Mouse (Mus musculus): ENCODE data around the gene Depdc1a. TPM values are rescaled to one million over a fixed set of nuclear protein-coding genes. Genes with fewer than 3 reads are reported as not detected.
A peak's percentile ranks its signal among the peaks of the same experiment; 100 is the strongest.
"Not testable (repeated sequence)": the region's sequence is repeated elsewhere in the genome, so short reads cannot be mapped to it uniquely, and the experiment has no call there.

Gene Depdc1a
- total RNA-seq (2021) = not detected
- long read RNA-seq, experiment 1 = 0 reads
- long read RNA-seq, experiment 2 = 0 reads

- H3K27ac ChIP-seq = peak within 1 kb of the TSS; percentile 80
- no peak for TF ChIP-seq CTCF (IDR thresholded peaks at IDR 0.05)
- peak; percentile 91 for DNase-seq
- peak within 1 kb of the TSS; percentile 77 for H3K4me3 ChIP-seq
- intact Hi-C loops (cut with DNase I) = no loop called here
These were observed at the start of gene Depdc1a for GRCm38 (mm10) chr3:159495243-159495801. TSS of gene Depdc1a (plus strand) at chr3:159495433.

DNA sequence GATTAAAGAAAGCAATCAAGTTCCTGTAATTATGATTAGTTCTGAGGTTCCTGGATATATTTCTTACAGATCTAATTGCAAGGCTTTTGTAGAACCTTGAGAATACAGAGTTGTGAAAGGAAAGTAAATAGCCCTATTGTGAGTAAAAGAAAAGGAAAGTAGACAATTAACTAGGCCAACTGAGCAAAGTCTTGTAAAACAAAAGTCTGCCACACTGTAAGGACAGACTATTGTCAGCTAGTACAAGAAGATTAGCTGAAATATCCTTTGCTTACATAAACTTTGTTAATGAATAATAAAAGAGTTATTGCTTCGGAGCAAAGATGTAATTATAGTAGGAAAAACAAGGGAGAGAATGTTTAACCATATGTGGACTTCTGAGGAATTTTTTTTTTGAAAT lies 25.2 kb upstream of the Depdc1a start:
- no peak for DNase-seq
- Histone ChIP-seq H3K4me3 (no peak overlapping the region), H3K27ac (no peak overlapping the region)
- TF ChIP-seq CTCF (IDR thresholded peaks at IDR 0.05) = no peak
- intact Hi-C loops (cut with DNase I) = no loop called here

DNA sequence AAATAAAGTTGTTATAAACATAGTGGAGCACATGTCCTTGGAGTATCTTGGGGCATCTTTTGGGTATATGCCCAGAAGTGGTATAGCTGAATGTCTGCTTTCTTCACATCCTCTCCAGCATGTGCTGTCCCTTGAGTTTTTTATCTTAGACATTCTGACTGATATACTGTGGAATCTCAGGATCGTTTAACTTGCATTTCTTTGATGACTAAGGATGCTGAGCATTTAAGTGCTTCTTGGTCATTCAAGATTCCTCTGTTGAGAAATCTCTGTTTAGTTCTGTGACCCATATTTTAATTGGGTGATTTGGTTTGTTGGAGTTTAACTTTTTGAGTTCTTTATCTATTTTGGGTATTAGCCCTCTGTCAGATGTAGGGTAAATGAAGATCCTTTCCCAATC lies 19.8 kb upstream of the Depdc1a start:
- Histone ChIP-seq H3K4me3 (no peak overlapping the region), H3K27ac (no peak overlapping the region)
- intact Hi-C loops (cut with DNase I) = no loop called here
- no peak for TF ChIP-seq CTCF (IDR thresholded peaks at IDR 0.05)
- DNase-seq = no peak

DNA sequence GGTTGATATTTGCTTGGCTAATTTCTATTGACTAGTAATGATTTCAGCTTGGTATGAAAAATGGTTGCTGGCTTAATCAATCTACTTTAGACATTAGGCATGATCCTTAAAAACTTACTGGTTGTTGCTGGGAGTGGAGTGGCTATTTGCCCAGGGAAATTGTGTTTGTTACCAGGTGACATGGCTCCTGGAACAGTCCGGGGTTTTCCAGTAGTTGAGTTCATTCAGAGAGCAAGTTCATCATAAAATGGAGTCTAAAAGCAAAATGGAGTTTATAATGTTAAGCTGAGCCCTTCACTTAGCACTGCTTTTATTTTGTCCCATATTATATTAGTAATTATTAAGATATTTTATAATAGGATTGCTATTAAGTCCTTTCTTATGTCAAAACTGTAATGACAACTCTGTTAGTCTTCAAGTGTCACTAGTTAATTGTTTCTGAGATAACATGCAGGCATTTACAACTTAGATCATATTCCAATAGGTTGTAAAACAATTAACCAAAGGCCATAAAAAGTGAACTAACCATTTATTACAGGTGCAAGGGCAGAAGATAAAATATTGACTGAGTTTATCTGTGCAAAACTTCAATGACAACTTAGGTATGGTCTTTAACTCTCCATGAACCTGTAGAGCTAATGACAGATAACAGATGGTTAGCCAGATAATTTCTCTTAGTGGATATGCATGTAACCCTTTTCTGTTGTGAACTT lies 17.8 kb upstream of the Depdc1a start:
- intact Hi-C loops (cut with DNase I) = no loop called here
- DNase-seq = no peak

GRCm38 (mm10) chr3:159494709-159495108 lies 524 bp upstream of the Depdc1a start:
- Histone ChIP-seq H3K4me3 (peak overlapping the region; percentile 77), H3K27ac (peak overlapping the region; percentile 80; the same call in 1 of the 2 replicates)
- intact Hi-C loops (cut with DNase I); DNase-seq: not testable (repeated sequence)

More for the DNA sequence above, 17.8 kb upstream of the Depdc1a start:
- TF ChIP-seq CTCF (IDR thresholded peaks at IDR 0.05) = no peak
- H3K4me3 ChIP-seq = no peak overlapping the region
- no peak overlapping the region for H3K27ac ChIP-seq

GRCm38 (mm10) chr3:159508899-159509298 lies 13.7 kb downstream of the Depdc1a start:
- intact Hi-C loops (cut with DNase I) = no loop called here
- Histone ChIP-seq H3K4me3 (no peak overlapping the region), H3K27ac (no peak overlapping the region)
- no peak for TF ChIP-seq CTCF (IDR thresholded peaks at IDR 0.05)
- DNase-seq = no peak

DNA sequence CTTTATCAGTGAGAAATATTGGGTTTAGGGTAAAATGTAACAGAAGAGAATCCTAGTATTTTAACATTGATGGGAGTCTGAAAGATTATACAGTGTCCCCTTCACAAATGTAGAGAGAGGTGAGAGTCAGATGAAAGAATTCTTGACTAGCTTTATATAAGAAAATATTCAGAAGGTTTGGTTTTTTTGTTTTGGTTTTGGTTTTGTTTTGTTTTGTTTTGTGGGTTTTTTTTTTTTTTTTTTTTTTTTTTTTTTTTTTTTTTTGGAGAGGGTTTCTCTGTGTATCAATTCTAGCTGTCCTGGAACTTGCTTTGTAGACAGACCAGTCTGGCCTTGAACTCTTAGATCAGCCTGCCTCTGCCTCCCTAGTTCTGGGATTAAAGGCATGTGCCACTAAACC lies 33.3 kb downstream of the Depdc1a start:
- intact Hi-C loops (cut with DNase I) = no loop called here
- no peak overlapping the region for H3K27ac ChIP-seq
- TF ChIP-seq CTCF (IDR thresholded peaks at IDR 0.05) = no peak
- DNase-seq = no peak
- H3K4me3 ChIP-seq = no peak overlapping the region

DNA sequence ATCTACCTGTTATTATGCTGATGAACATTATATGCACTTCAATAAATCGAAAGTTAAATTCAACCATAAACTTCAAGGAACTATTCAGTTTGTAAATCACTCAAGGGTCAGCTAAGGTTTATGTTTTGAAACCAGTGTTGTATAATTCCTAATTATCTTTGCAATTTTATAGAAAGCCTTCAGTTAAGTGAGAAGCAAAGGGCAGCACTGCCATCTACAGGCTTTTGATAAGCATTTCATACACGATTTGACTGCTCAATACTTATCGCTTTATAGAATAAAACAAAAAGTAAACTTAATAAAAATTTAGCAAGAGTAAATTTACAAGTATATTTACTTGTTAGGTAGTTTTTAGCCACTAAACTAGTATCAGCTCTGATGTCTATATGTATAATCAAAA lies 53.1 kb downstream of the Depdc1a start:
- DNase-seq = no peak
- intact Hi-C loops (cut with DNase I) = no loop called here
- no peak overlapping the region for H3K27ac ChIP-seq
- no peak overlapping the region for H3K4me3 ChIP-seq
- peak; percentile 43 for TF ChIP-seq CTCF (IDR thresholded peaks at IDR 0.05)

DNA sequence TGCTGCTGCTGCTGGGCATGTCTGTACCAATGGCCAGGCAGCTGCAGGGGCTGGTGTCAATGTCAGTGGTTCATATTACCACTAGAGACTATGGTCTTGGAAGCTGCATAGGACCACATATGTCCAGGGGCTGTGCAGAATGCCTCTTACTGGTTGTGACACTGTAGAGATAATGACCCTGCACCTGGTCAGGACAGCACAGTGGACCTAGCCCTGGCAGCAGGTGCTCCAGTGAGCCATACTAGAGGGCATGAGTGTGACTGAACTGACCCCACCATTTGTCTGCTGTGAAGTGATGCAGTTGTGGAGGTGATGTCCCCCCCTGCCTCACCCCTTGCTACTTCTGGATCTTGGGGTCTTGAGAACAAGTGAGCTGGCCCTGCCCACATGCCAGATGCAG lies 55.0 kb downstream of the Depdc1a start:
- intact Hi-C loops (cut with DNase I) = no loop called here
- no peak for TF ChIP-seq CTCF (IDR thresholded peaks at IDR 0.05)
- Histone ChIP-seq H3K27ac (no peak overlapping the region), H3K4me3 (no peak overlapping the region)
- no peak for DNase-seq

Other genes starting within 250 kb of the Depdc1a start
- gene Rpe65, start 103.7 kb downstream of the Depdc1a start, total RNA-seq (2021) = not detected